Mouse (Mus musculus): Measurements from ENCODE around the gene Snx22.

- TF ChIP-seq CTCF (IDR thresholded peaks at IDR 0.05) (no peak), EP300 (IDR thresholded peaks at IDR 0.05) (no peak)
Measured at GRCm38 (mm10) chr9:66039290-66039689, 30.2 kb downstream of the Snx22 start.
